Mouse (Mus musculus) lung, postnatal 0 days (tissue): ENCODE data around the gene Rhobtb1.

Experiments
- CTCF ChIP-seq: IDR thresholded peaks from 2 replicates; pipeline ENCODE4 v1.5.1; 2016; ENCODE audit warnings: antibody characterized with exemption, mild to moderate bottlenecking
- EP300 ChIP-seq: IDR thresholded peaks from 2 replicates; pipeline ENCODE4 v1.6.1; 2016; ENCODE audit warnings: antibody characterized with exemption, mild to moderate bottlenecking, control low read depth

DNA sequence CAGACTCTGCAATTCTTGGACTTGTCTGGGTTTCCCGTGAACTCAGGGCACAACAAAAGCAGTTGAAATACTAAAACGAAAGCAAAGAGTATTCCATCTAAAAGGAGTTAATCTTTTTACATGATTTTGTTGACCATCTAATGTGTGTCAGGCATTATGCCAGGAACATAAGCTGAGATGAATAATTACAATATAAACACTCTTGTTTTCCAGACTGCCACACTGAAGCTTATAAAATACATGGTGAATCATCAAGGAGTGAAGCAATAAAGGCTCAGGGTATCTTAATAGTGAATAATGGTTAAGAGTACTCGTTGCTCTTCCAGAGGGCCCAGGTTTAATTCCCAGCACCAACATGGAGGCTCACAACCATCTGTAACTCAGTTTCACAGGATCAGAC lies 29.8 kb downstream of the Rhobtb1 start:
- TF ChIP-seq CTCF (no peak), EP300 (no peak)
